Mouse (Mus musculus): Measurements from ENCODE around the gene Eef1akmt3. TPM values are rescaled to one million over a fixed set of nuclear protein-coding genes. Genes with fewer than 3 reads are reported as not detected.
A peak's percentile ranks its signal among the peaks of the same experiment; 100 is the strongest.

Gene Eef1akmt3
- polyA plus RNA-seq (2014; fragmentation: Nextera tagmentation; extraction: Ambion mirVana): 0.13 and 0.25 TPM in 2 replicates

DNA sequence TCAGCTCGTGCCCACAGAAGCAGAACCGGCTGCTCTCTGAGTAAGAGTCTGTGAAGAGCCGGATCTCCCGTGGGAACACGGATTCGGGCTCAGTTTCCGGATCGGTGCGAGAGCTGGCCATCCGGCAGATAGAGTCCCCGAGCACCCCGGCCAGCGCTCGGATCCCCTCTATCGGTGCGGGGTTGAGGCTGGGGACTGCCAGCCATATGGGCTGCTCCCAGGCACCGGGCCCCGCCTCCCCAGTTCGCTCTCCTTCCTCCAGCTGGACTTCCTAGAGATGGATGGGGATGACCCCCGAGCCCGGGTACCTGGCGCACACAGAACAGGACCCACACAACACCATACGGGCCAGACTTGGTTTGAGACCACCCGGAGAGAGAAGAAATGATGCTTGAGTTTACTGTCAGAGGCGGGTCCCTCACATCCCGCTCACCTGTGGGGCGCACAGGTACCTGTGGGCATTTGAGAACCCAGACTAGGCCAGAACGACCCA is at the start of gene Eef1akmt3, which contains the start of gene Mettl1:
Gene Eef1akmt3 (minus strand): TSS at position 240 of the 493 bp plus-strand sequence.
Gene Mettl1 (plus strand): TSS at position 141 of the 493 bp plus-strand sequence.
- Histone ChIP-seq H3K4me3 (replicated peaks; ENCODE audit: low read length) (peak within 1 kb of the TSS; percentile 63), H3K9ac (peak within 1 kb of the TSS; percentile 82), H3K27me3 (ENCODE audit: control insufficient read depth, insufficient read depth, low read length) (peaks cover 11% of the 10 kb centered on the region; the same call in 1 of the 2 replicates), H3K9me3 (ENCODE audit: control insufficient read depth, low read length) (no peaks in the 10 kb centered on the region), H3K36me3 (replicated peaks; ENCODE audit: control insufficient read depth, insufficient read depth) (peaks cover 6% of the 10 kb centered on the region; the same call in 1 of the 2 replicates), H3K4me2 (replicated peaks) (peak within 1 kb of the TSS; percentile 98), H3K4me1 (replicated peaks; ENCODE audit: control insufficient read depth, insufficient read depth, low read length) (peaks cover 6% of the 10 kb centered on the region), H3K27ac (peak within 1 kb of the TSS; percentile 4; the same call in 1 of the 2 replicates)
- peak; percentile 74 for ATAC-seq (ENCODE audit: low FRiP score)
- WGBS: under 1% methylated on average over 28 of the region's 28 CpGs
- no peak for DNase-seq (ENCODE audit: low spot score)

GRCm38 (mm10) chr10:127090560-127091411 is 49.5 kb upstream of the Eef1akmt3 start:
- Histone ChIP-seq H3K9me3 (ENCODE audit: control insufficient read depth, low read length) (no peaks in the 10 kb centered on the region), H3K4me3 (replicated peaks; ENCODE audit: low read length) (peak overlapping the region; percentile 10), H3K4me1 (replicated peaks; ENCODE audit: control insufficient read depth, insufficient read depth, low read length) (peaks cover 3% of the 10 kb centered on the region; the same call in 1 of the 2 replicates), H3K9ac (0 out of 2 replicates have a peak overlapping the region, but pooled peaks have one; percentile 7), H3K4me2 (replicated peaks) (peak overlapping the region; percentile 38), H3K27ac (no peak overlapping the region), H3K36me3 (replicated peaks; ENCODE audit: control insufficient read depth, insufficient read depth) (peaks cover 64% of the 10 kb centered on the region), H3K27me3 (ENCODE audit: control insufficient read depth, insufficient read depth, low read length) (peaks cover 60% of the 10 kb centered on the region)
- DNase-seq (ENCODE audit: low spot score) (no peak), ATAC-seq (ENCODE audit: low FRiP score) (peak; percentile 3; the same call in 1 of the 2 replicates)
- WGBS: 10% methylated on average over 57 of the region's 57 CpGs

DNA sequence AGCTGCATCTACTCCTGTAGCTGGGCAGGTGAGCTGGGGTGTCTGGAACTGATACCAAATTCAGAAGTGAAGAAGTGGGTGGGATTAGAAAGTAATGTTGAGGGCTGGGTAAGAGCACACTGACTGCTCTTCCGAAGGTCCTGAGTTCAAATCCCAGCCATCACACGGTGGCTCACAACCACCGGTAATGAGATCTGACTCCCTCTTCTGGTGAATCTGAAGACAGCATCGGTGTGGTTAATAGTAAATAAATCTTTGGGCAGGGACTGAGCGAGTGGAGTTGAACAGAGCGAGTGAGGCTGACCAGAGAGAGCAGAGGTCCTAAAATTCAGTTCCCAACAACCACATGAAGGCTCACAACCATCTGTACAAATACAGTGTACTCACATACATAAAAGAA is 44.3 kb upstream of the Eef1akmt3 start:
- peaks cover 17% of the 10 kb centered on the region for H3K4me1 ChIP-seq (replicated peaks; ENCODE audit: control insufficient read depth, insufficient read depth, low read length)
- no peak overlapping the region for H3K4me2 ChIP-seq (replicated peaks)
- 72% methylated on average over 6 of the region's 6 CpGs for WGBS
- no peak overlapping the region for H3K9ac ChIP-seq
- H3K9me3 ChIP-seq (ENCODE audit: control insufficient read depth, low read length): no peaks in the 10 kb centered on the region
- H3K27ac ChIP-seq: no peak overlapping the region
- H3K4me3 ChIP-seq (replicated peaks; ENCODE audit: low read length): no peak overlapping the region
- peaks cover 42% of the 10 kb centered on the region for H3K27me3 ChIP-seq (ENCODE audit: control insufficient read depth, insufficient read depth, low read length)
- no peak for DNase-seq (ENCODE audit: low spot score)
- H3K36me3 ChIP-seq (replicated peaks; ENCODE audit: control insufficient read depth, insufficient read depth): peaks cover 68% of the 10 kb centered on the region
- ATAC-seq (ENCODE audit: low FRiP score): no peak

GRCm38 (mm10) chr10:127085052-127085451 is 43.7 kb upstream of the Eef1akmt3 start:
- no peak overlapping the region for H3K4me2 ChIP-seq (replicated peaks)
- 84% methylated on average over 9 of the region's 9 CpGs for WGBS
- no peak overlapping the region for H3K9ac ChIP-seq
- DNase-seq (ENCODE audit: low spot score): no peak
- H3K27me3 ChIP-seq (ENCODE audit: control insufficient read depth, insufficient read depth, low read length): peaks cover 42% of the 10 kb centered on the region
- H3K4me1 ChIP-seq (replicated peaks; ENCODE audit: control insufficient read depth, insufficient read depth, low read length): peaks cover 23% of the 10 kb centered on the region
- peaks cover 66% of the 10 kb centered on the region for H3K36me3 ChIP-seq (replicated peaks; ENCODE audit: control insufficient read depth, insufficient read depth)
- H3K9me3 ChIP-seq (ENCODE audit: control insufficient read depth, low read length): no peaks in the 10 kb centered on the region
- no peak overlapping the region for H3K4me3 ChIP-seq (replicated peaks; ENCODE audit: low read length)
- H3K27ac ChIP-seq: no peak overlapping the region
- ATAC-seq (ENCODE audit: low FRiP score): no peak

DNA sequence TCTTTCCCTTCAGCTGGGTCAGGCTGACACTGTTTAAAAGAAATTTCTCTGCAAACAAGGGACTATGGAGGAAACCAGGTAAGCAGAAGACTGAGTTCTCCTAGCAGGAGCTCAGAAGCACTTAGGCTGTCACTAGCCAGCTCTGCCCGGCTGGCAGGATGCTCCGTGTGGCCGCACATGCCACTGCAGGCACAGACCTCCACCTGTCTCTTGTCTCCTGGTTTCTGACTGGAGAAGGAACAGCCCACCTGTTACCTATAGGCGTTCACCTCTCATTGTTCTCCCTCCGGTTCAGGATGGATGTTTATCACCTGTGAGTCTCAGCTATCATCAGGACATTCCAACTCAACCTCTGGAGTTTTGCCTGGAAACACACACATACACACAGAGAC is 42.6 kb upstream of the Eef1akmt3 start:
- no peak overlapping the region for H3K4me2 ChIP-seq (replicated peaks)
- no peaks in the 10 kb centered on the region for H3K9me3 ChIP-seq (ENCODE audit: control insufficient read depth, low read length)
- no peak overlapping the region for H3K27ac ChIP-seq
- H3K27me3 ChIP-seq (ENCODE audit: control insufficient read depth, insufficient read depth, low read length): peaks cover 34% of the 10 kb centered on the region
- peaks cover 58% of the 10 kb centered on the region for H3K36me3 ChIP-seq (replicated peaks; ENCODE audit: control insufficient read depth, insufficient read depth)
- no peak overlapping the region for H3K9ac ChIP-seq
- H3K4me3 ChIP-seq (replicated peaks; ENCODE audit: low read length): no peak overlapping the region
- ATAC-seq (ENCODE audit: low FRiP score) (no peak), DNase-seq (ENCODE audit: low spot score) (no peak)
- H3K4me1 ChIP-seq (replicated peaks; ENCODE audit: control insufficient read depth, insufficient read depth, low read length): peaks cover 24% of the 10 kb centered on the region
- WGBS: 71% methylated on average over 5 of the region's 5 CpGs

DNA sequence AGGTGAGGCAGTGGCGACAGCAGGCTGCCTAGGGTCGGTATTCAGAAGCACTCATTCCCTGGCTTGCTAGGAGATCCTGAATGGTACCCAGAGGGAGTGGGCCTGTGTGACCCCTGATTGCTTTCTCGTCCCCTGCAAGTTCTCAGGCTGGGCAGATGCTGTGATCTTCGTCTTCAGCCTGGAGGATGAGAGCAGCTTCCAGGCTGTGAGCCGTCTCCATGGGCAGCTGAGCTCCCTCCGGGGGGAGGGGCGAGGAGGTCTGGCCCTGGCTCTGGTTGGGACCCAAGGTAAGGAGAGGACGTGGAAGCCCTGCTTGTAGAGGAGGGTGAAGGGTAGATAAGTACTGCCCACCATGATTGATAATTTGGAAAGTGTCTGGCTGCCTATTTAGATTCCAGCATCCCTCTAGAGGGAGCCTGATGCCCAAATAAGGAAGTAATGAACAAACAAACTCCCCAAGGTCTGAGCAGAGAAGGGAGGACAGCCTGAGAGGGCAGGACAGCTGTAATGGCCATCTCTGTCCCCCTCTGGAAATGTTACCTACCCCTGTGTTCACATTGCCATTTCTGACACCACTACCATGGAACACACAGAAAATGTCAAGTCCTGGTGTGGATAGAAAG is 42.1 kb upstream of the Eef1akmt3 start:
- Histone ChIP-seq H3K27me3 (ENCODE audit: control insufficient read depth, insufficient read depth, low read length) (peaks cover 29% of the 10 kb centered on the region), H3K9ac (no peak overlapping the region), H3K27ac (no peak overlapping the region), H3K4me3 (replicated peaks; ENCODE audit: low read length) (no peak overlapping the region), H3K4me2 (replicated peaks) (no peak overlapping the region), H3K4me1 (replicated peaks; ENCODE audit: control insufficient read depth, insufficient read depth, low read length) (peaks cover 25% of the 10 kb centered on the region), H3K36me3 (replicated peaks; ENCODE audit: control insufficient read depth, insufficient read depth) (peaks cover 53% of the 10 kb centered on the region), H3K9me3 (ENCODE audit: control insufficient read depth, low read length) (no peaks in the 10 kb centered on the region)
- DNase-seq (ENCODE audit: low spot score): no peak
- no peak for ATAC-seq (ENCODE audit: low FRiP score)
- WGBS: 37% methylated on average over 8 of the region's 8 CpGs

- H3K4me1 ChIP-seq (replicated peaks; ENCODE audit: control insufficient read depth, insufficient read depth, low read length): peaks cover 36% of the 10 kb centered on the region
- H3K4me3 ChIP-seq (replicated peaks; ENCODE audit: low read length): peak overlapping the region; percentile 47
- 27% methylated on average over 8 of the region's 8 CpGs for WGBS
- H3K36me3 ChIP-seq (replicated peaks; ENCODE audit: control insufficient read depth, insufficient read depth): peaks cover 40% of the 10 kb centered on the region
- peaks cover 16% of the 10 kb centered on the region for H3K27me3 ChIP-seq (ENCODE audit: control insufficient read depth, insufficient read depth, low read length)
- ATAC-seq (ENCODE audit: low FRiP score) (no peak), DNase-seq (ENCODE audit: low spot score) (peak; percentile 51)
- H3K4me2 ChIP-seq (replicated peaks): peak overlapping the region; percentile 95
- H3K9me3 ChIP-seq (ENCODE audit: control insufficient read depth, low read length): no peaks in the 10 kb centered on the region
- H3K9ac ChIP-seq: peak overlapping the region; percentile 93
- no peak overlapping the region for H3K27ac ChIP-seq
Measured at GRCm38 (mm10) chr10:127081996-127082620, 40.8 kb upstream of the Eef1akmt3 start.

- peak overlapping the region; percentile 47 for H3K4me3 ChIP-seq (replicated peaks; ENCODE audit: low read length)
- no peaks in the 10 kb centered on the region for H3K9me3 ChIP-seq (ENCODE audit: control insufficient read depth, low read length)
- H3K9ac ChIP-seq: peak overlapping the region; percentile 93
- H3K27ac ChIP-seq: 0 out of 2 replicates have a peak overlapping the region, but pooled peaks have one; percentile 1
- H3K36me3 ChIP-seq (replicated peaks; ENCODE audit: control insufficient read depth, insufficient read depth): peaks cover 32% of the 10 kb centered on the region
- H3K4me2 ChIP-seq (replicated peaks): peak overlapping the region; percentile 95
- peaks cover 40% of the 10 kb centered on the region for H3K4me1 ChIP-seq (replicated peaks; ENCODE audit: control insufficient read depth, insufficient read depth, low read length)
- ATAC-seq (ENCODE audit: low FRiP score) (no peak), DNase-seq (ENCODE audit: low spot score) (no peak)
- peaks cover 12% of the 10 kb centered on the region for H3K27me3 ChIP-seq (ENCODE audit: control insufficient read depth, insufficient read depth, low read length)
- WGBS: 2% methylated on average over 37 of the region's 48 CpGs
Measured at GRCm38 (mm10) chr10:127080901-127081780, 39.8 kb upstream of the Eef1akmt3 start.

All from hindbrain, embryonic 14.5 days (tissue).